Mouse (Mus musculus): ENCODE data around the gene Pcare. TPM values are rescaled to one million over a fixed set of nuclear protein-coding genes. Genes with fewer than 3 reads are reported as not detected.

The Pcare gene
- polyA plus RNA-seq, 1 experiment from 2014 or later = not detected

DNA sequence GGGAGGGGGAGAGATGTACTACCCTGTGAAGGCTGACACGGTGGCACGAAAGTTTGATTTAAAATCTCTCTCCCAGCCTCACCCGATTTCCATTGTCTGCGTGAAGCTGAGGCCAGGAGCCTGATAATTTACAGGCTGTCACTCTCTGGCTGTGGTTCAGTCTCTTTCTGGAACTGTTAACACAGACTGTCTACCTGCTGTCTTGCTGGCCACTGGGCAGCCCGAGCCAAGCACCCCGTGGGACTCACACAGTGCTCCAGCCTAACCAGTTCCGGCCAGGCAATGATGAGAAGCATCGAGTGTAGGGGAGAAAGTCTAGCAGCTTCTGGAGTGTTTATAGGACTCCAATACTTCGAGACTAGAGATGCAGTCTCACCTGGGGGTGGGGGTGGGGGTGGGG lies 6.6 kb downstream of the Pcare start:
- Histone ChIP-seq H3K36me3 (ENCODE audit: control insufficient read depth, insufficient read depth, low read length) (no peaks in the 10 kb centered on the region), H3K9ac (ENCODE audit: low read depth, low read length) (no peak overlapping the region), H3K27ac (ENCODE audit: low read length) (no peak overlapping the region), H3K4me3 (ENCODE audit: low read length) (no peak overlapping the region), H3K9me3 (ENCODE audit: control insufficient read depth, low read length) (no peaks in the 10 kb centered on the region), H3K4me2 (ENCODE audit: low read depth, low read length) (no peak overlapping the region), H3K27me3 (replicated peaks; ENCODE audit: control insufficient read depth, insufficient read depth, low read length) (no peaks in the 10 kb centered on the region), H3K4me1 (ENCODE audit: control insufficient read depth, insufficient read depth, low read length) (no peaks in the 10 kb centered on the region)
- WGBS = 70% methylated on average over 9 of the region's 9 CpGs
- ATAC-seq = no peak

DNA sequence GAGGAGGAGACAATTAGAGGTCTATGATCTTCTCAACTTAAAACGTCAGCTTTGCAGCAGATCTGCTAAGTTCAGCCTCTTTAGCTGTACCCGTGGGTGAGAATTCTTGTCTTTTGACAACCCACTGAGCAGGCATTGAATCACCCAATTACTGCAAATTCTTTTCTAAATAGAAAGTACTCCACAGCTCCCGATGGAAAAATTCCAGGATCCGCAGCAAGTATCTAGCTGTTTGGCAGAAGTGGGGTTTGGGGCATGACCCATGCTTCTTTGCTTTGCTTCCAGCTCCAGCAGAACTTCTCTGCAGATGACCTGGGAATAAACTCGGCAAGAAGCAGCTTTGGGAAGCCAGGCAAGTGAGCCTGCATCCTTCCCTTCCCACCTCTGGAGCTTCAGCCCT lies 9.8 kb downstream of the Pcare start:
- Histone ChIP-seq H3K9me3 (ENCODE audit: control insufficient read depth, low read length) (no peaks in the 10 kb centered on the region), H3K27ac (ENCODE audit: low read length) (no peak overlapping the region), H3K4me3 (ENCODE audit: low read length) (no peak overlapping the region), H3K9ac (ENCODE audit: low read depth, low read length) (no peak overlapping the region), H3K4me2 (ENCODE audit: low read depth, low read length) (no peak overlapping the region), H3K27me3 (replicated peaks; ENCODE audit: control insufficient read depth, insufficient read depth, low read length) (no peaks in the 10 kb centered on the region), H3K4me1 (ENCODE audit: control insufficient read depth, insufficient read depth, low read length) (no peaks in the 10 kb centered on the region), H3K36me3 (ENCODE audit: control insufficient read depth, insufficient read depth, low read length) (no peaks in the 10 kb centered on the region)
- ATAC-seq = no peak
- WGBS = 32% methylated on average over 5 of the region's 5 CpGs

- no peaks in the 10 kb centered on the region for H3K9me3 ChIP-seq (ENCODE audit: control insufficient read depth, low read length)
- no peaks in the 10 kb centered on the region for H3K4me1 ChIP-seq (ENCODE audit: control insufficient read depth, insufficient read depth, low read length)
- H3K9ac ChIP-seq (ENCODE audit: low read depth, low read length) = no peak overlapping the region
- H3K4me3 ChIP-seq (ENCODE audit: low read length) = no peak overlapping the region
- no peak for ATAC-seq
- no peaks in the 10 kb centered on the region for H3K36me3 ChIP-seq (ENCODE audit: control insufficient read depth, insufficient read depth, low read length)
- H3K27ac ChIP-seq (ENCODE audit: low read length) = no peak overlapping the region
- no peaks in the 10 kb centered on the region for H3K27me3 ChIP-seq (replicated peaks; ENCODE audit: control insufficient read depth, insufficient read depth, low read length)
- WGBS = 87% methylated on average over 3 of the region's 3 CpGs
- no peak overlapping the region for H3K4me2 ChIP-seq (ENCODE audit: low read depth, low read length)
Observed at GRCm38 (mm10) chr17:71742156-71742555, 10.5 kb downstream of the Pcare start.

- H3K9ac ChIP-seq (ENCODE audit: low read depth, low read length) = no peak overlapping the region
- no peak for ATAC-seq
- H3K4me2 ChIP-seq (ENCODE audit: low read depth, low read length) = no peak overlapping the region
- H3K9me3 ChIP-seq (ENCODE audit: control insufficient read depth, low read length) = no peaks in the 10 kb centered on the region
- 49% methylated on average over 3 of the region's 3 CpGs for WGBS
- H3K4me3 ChIP-seq (ENCODE audit: low read length) = no peak overlapping the region
- H3K4me1 ChIP-seq (ENCODE audit: control insufficient read depth, insufficient read depth, low read length) = no peaks in the 10 kb centered on the region
- H3K27me3 ChIP-seq (replicated peaks; ENCODE audit: control insufficient read depth, insufficient read depth, low read length) = no peaks in the 10 kb centered on the region
- no peak overlapping the region for H3K27ac ChIP-seq (ENCODE audit: low read length)
- H3K36me3 ChIP-seq (ENCODE audit: control insufficient read depth, insufficient read depth, low read length) = no peaks in the 10 kb centered on the region
Observed at GRCm38 (mm10) chr17:71736442-71736841, 16.3 kb downstream of the Pcare start.

GRCm38 (mm10) chr17:71730655-71731054 lies 22.0 kb downstream of the Pcare start:
- Histone ChIP-seq H3K9ac (ENCODE audit: low read depth, low read length) (no peak overlapping the region), H3K4me2 (ENCODE audit: low read depth, low read length) (no peak overlapping the region), H3K9me3 (ENCODE audit: control insufficient read depth, low read length) (no peaks in the 10 kb centered on the region), H3K27ac (ENCODE audit: low read length) (no peak overlapping the region), H3K4me3 (ENCODE audit: low read length) (no peak overlapping the region), H3K4me1 (ENCODE audit: control insufficient read depth, insufficient read depth, low read length) (no peaks in the 10 kb centered on the region), H3K27me3 (replicated peaks; ENCODE audit: control insufficient read depth, insufficient read depth, low read length) (no peaks in the 10 kb centered on the region), H3K36me3 (ENCODE audit: control insufficient read depth, insufficient read depth, low read length) (no peaks in the 10 kb centered on the region)
- 35% methylated on average over 2 of the region's 2 CpGs for WGBS
- no peak for ATAC-seq

DNA sequence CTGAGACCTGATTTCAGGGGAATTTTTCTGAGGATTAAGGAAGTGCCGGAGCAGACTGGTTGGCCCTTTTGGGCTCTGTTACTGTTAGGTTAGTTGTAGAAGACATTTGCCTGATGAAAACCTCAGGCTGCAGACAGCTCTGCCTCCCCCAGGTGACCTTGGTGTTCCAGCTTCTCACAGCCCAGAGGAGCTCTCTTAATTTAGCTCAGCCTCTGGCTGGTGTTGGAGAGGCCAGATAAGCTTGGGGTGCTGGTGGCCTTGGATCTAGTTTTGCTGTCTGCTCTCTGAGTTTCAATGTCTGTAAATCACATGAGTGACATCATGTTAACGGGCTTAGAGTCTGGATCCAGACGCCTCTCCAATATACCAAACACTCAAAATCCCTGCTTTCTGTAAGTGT lies 31.7 kb downstream of the Pcare start:
- 56% methylated on average over 3 of the region's 3 CpGs for WGBS
- H3K4me2 ChIP-seq (ENCODE audit: low read depth, low read length) = no peak overlapping the region
- no peak overlapping the region for H3K27ac ChIP-seq (ENCODE audit: low read length)
- H3K9ac ChIP-seq (ENCODE audit: low read depth, low read length) = no peak overlapping the region
- H3K36me3 ChIP-seq (ENCODE audit: control insufficient read depth, insufficient read depth, low read length) = no peaks in the 10 kb centered on the region
- H3K4me1 ChIP-seq (ENCODE audit: control insufficient read depth, insufficient read depth, low read length) = no peaks in the 10 kb centered on the region
- H3K9me3 ChIP-seq (ENCODE audit: control insufficient read depth, low read length) = no peaks in the 10 kb centered on the region
- no peaks in the 10 kb centered on the region for H3K27me3 ChIP-seq (replicated peaks; ENCODE audit: control insufficient read depth, insufficient read depth, low read length)
- H3K4me3 ChIP-seq (ENCODE audit: low read length) = no peak overlapping the region
- ATAC-seq = no peak

DNA sequence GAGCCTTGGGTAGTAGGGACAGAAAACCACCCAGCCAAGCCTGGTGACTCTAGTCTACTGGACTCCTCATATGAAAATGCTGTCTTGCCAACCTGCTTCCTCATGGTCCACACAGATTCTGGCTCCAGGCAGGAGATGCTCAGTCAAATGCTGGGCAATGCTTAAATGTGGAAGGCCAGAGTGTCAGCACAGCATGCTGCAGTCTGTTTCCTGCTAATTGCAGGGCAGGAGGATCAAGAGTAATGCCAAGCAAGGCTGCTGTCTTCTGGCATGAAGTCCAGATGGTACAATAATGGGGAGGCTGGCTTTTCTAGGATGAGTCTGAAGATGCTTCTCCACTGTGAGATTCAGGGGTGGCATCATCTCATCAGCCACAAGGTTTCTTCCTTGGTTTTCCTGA lies 32.3 kb downstream of the Pcare start:
- no peak for ATAC-seq
- H3K4me2 ChIP-seq (ENCODE audit: low read depth, low read length) = no peak overlapping the region
- H3K27me3 ChIP-seq (replicated peaks; ENCODE audit: control insufficient read depth, insufficient read depth, low read length) = no peaks in the 10 kb centered on the region
- H3K4me3 ChIP-seq (ENCODE audit: low read length) = no peak overlapping the region
- no peak overlapping the region for H3K9ac ChIP-seq (ENCODE audit: low read depth, low read length)
- no peaks in the 10 kb centered on the region for H3K36me3 ChIP-seq (ENCODE audit: control insufficient read depth, insufficient read depth, low read length)
- H3K27ac ChIP-seq (ENCODE audit: low read length) = no peak overlapping the region
- H3K4me1 ChIP-seq (ENCODE audit: control insufficient read depth, insufficient read depth, low read length) = no peaks in the 10 kb centered on the region
- no peaks in the 10 kb centered on the region for H3K9me3 ChIP-seq (ENCODE audit: control insufficient read depth, low read length)

DNA sequence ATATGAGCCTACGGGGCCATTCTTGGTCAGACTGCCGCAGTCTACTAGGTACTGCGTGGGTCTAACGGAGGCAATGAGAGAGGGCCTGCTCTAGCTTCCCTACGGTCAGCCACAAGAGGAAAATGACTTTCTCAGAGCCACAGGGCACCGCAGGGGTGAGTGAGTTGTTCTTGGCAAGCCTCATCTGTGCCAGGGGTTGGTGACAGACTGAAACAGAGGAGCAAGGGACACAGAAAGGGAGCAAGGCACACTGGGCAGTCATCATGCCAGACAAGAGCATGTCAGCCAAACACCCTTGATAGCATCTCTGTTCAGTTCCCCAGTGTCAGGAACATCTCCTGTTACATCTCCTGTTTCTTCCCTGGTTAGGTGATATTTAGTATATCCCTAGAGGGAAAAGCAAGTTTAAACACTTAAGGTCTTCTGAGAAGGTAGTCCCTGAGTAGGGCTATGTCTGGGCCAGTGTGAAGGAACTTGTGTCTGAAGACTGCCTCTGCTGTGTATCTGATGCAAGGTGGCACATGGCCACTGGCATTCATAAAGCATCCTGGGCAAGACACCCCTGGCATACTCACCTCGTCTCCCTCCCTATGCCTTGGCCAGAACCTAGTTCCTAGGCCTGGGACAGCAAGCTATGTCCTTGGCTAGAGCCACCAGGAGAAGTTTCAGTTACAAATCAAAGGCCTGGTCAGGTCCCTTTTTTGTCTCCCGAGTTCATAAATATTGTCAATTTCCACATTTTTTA lies 34.6 kb downstream of the Pcare start:
- Histone ChIP-seq H3K27me3 (replicated peaks; ENCODE audit: control insufficient read depth, insufficient read depth, low read length) (no peaks in the 10 kb centered on the region), H3K4me2 (ENCODE audit: low read depth, low read length) (no peak overlapping the region), H3K9me3 (ENCODE audit: control insufficient read depth, low read length) (no peaks in the 10 kb centered on the region), H3K27ac (ENCODE audit: low read length) (no peak overlapping the region), H3K4me3 (ENCODE audit: low read length) (no peak overlapping the region), H3K4me1 (ENCODE audit: control insufficient read depth, insufficient read depth, low read length) (no peaks in the 10 kb centered on the region), H3K36me3 (ENCODE audit: control insufficient read depth, insufficient read depth, low read length) (no peaks in the 10 kb centered on the region), H3K9ac (ENCODE audit: low read depth, low read length) (no peak overlapping the region)
- no peak for ATAC-seq
- 89% methylated on average over 8 of the region's 8 CpGs for WGBS

- Histone ChIP-seq H3K27ac (ENCODE audit: low read length) (no peak overlapping the region), H3K9ac (ENCODE audit: low read depth, low read length) (no peak overlapping the region), H3K27me3 (replicated peaks; ENCODE audit: control insufficient read depth, insufficient read depth, low read length) (no peaks in the 10 kb centered on the region), H3K9me3 (ENCODE audit: control insufficient read depth, low read length) (no peaks in the 10 kb centered on the region), H3K4me3 (ENCODE audit: low read length) (no peak overlapping the region), H3K4me2 (ENCODE audit: low read depth, low read length) (no peak overlapping the region), H3K36me3 (ENCODE audit: control insufficient read depth, insufficient read depth, low read length) (no peaks in the 10 kb centered on the region), H3K4me1 (ENCODE audit: control insufficient read depth, insufficient read depth, low read length) (no peaks in the 10 kb centered on the region)
- ATAC-seq = no peak
- 72% methylated on average over 3 of the region's 3 CpGs for WGBS
Observed at GRCm38 (mm10) chr17:71715034-71715433, 37.7 kb downstream of the Pcare start.

- H3K27ac ChIP-seq (ENCODE audit: low read length) = no peak overlapping the region
- no peak overlapping the region for H3K4me3 ChIP-seq (ENCODE audit: low read length)
- no peak overlapping the region for H3K4me2 ChIP-seq (ENCODE audit: low read depth, low read length)
- no peaks in the 10 kb centered on the region for H3K36me3 ChIP-seq (ENCODE audit: control insufficient read depth, insufficient read depth, low read length)
- H3K9ac ChIP-seq (ENCODE audit: low read depth, low read length) = no peak overlapping the region
- H3K9me3 ChIP-seq (ENCODE audit: control insufficient read depth, low read length) = no peaks in the 10 kb centered on the region
- no peak for ATAC-seq
- no peaks in the 10 kb centered on the region for H3K27me3 ChIP-seq (replicated peaks; ENCODE audit: control insufficient read depth, insufficient read depth, low read length)
- no peaks in the 10 kb centered on the region for H3K4me1 ChIP-seq (ENCODE audit: control insufficient read depth, insufficient read depth, low read length)
- 77% methylated on average over 6 of the region's 6 CpGs for WGBS
Observed at GRCm38 (mm10) chr17:71712279-71712678, 40.4 kb downstream of the Pcare start.

Data from intestine, embryonic 16.5 days (tissue).